Mouse (Mus musculus): ENCODE results near the gene Qars.

- TF ChIP-seq CTCF (IDR thresholded peaks at IDR 0.05; ENCODE audit: low read depth) = no peak
- no peak for TF ChIP-seq EP300 (optimal IDR thresholded peaks at IDR 0.05)
These were observed 28.3 kb upstream of the Qars start for GRCm38 (mm10) chr9:108479241-108479640.

All from stomach, postnatal 0 days (tissue).